Mouse (Mus musculus) lung, postnatal 25 days (tissue): Measurements from ENCODE around the gene Agpat2.

Experiments used
- DNase-seq: peaks from one replicate; pipeline ENCODE4 v3.0.0; 2022; ENCODE audit warnings: low spot score

The Agpat2 gene

DNA sequence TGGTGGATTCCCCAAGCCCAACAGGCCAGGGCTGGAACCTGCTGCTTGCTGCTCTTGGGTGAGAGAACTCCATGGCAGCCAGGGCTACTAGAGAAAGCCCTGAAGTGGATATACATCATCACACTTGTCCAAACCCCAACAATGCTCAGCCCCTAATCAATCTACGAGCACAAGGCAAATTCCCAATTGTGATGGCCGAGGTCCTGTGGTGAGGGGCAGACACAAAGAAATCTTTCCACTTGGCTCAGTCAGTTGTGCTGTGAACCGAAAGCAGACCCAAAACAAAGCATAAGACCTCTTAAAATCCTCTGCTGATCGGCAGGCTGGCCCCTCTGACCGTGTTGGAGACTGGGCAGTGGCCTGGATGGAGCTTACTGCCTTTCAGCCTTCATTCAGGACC lies 29.4 kb downstream of the Agpat2 start:
- no peak for DNase-seq

GRCm38 (mm10) chr2:26573807-26574206 lies 30.4 kb downstream of the Agpat2 start:
- DNase-seq: no peak

DNA sequence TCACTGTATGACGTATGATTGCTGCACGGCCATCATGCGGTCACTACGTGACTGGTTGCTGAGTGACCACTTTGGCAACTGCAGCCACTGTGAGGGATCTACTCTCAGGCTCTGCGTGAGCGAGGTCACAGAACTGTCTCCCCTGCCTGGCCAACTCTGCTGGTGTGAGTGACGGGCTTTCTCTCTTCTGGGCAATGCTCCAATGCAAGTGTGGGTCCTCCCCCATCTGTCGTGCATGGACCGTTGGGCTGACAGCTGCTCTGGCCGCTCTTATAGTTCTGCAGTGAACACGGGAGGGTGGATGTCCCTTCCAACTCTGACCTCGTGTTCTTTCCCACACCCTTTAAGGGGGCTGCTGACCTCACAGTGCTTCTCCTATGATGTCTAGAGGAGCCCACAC lies 30.8 kb downstream of the Agpat2 start:
- DNase-seq: peak; percentile 74

- DNase-seq: peak; percentile 85
Measured at GRCm38 (mm10) chr2:26571826-26572225, 32.4 kb downstream of the Agpat2 start.

- no peak for DNase-seq
Measured at GRCm38 (mm10) chr2:26571400-26571799, 32.8 kb downstream of the Agpat2 start.

DNA sequence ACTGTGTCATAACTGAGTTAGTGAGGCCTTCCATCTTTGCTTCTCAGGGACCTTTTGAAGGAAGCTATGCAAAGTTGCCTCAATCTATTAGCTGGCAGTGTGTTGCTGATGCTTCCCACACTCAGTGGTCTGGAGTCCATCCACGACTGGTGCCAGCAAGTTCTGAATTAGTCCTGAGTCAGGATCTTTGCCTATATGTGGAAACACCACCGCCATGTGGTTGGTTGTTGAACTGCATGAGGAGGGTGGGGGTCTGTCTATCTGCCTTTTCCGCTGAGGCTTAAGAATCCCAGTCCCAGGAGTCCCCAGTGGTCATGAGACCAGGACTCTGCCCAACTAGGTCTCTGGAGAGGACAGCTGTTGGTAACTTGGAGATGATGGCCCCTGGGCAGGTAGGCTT lies 34.2 kb downstream of the Agpat2 start:
- DNase-seq: peak; percentile 69

- DNase-seq: peak; percentile 72
Measured at GRCm38 (mm10) chr2:26566221-26566620, 38.0 kb downstream of the Agpat2 start.

DNA sequence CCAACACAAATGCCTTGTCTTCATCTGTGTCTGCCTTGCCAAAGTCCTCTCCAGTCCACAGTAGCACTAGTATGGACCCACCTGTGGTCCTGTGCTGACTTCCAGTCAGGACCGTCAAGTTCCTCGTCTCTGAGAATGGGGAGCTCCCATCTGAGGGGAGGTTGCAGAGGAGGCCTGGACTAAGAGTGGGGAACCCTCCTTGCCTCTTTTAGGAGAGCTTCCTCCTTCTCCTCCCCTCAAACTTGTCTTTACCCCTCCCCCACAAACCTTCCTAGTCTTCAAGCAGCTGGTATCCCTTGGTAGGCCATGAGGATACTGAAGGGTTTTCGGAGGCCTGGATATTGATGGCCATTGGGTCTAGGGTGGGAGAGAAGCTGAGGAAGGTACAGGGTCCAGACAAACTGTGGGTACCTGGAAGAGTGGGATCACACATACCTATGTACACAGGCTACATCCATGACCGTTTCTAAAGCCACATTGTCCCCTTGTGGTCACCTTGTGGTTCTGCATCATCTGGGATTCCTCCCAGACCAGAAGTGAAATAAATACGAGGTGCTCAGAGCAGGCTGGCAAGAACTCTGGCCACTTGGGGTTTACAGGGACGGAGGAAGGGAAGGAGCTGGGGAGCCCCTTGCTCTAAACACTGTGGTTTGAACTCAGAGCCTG lies 42.7 kb downstream of the Agpat2 start:
- DNase-seq: peak; percentile 81

- DNase-seq: no peak
Measured at GRCm38 (mm10) chr2:26560506-26560905, 43.7 kb downstream of the Agpat2 start.

GRCm38 (mm10) chr2:26556535-26556993 lies 47.7 kb downstream of the Agpat2 start:
- DNase-seq: peak; percentile 70

DNA sequence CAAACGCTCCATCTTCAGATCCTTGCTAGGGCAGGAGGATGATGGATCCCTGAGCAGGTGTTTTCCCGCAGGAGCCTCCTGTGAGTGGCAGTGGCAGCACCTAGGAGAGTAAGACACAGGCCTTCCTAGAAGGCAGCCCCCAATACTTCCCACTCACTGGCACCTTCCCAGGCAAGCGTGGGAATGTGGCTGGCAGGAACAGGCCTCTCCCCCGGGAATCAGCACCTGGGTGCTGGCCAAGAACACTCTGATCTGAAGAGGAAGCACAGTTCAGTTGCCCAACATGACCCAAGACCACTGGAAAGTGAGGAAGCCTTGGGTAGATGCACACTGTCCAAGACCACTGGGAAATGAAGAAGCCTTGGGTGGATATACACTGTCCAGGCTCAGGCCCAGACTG lies 49.1 kb downstream of the Agpat2 start:
- peak; percentile 84 for DNase-seq

- peak; percentile 51 for DNase-seq
Measured at GRCm38 (mm10) chr2:26553904-26554303, 50.3 kb downstream of the Agpat2 start.

DNA sequence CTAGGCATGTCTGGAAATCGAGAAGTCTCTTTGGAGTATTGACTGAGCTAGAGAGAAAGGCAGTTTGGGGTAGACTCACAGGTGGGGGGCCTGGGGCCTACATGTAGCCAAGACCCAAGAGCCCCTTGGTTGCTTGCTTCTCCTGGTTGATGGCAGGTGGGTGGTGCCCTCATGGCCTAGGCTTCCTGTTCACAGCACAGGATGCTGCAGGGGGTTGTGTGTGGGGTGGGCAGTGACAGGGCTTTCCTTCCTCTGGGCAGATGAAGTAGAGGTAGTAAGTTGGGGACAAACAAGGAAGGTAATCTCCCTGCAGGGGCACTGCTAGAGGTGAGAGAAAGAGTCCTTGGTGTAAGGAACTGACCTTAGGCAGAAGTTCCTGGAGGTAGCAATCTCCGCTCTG lies 52.2 kb downstream of the Agpat2 start:
- DNase-seq: no peak

- DNase-seq: no peak
Measured at GRCm38 (mm10) chr2:26551446-26551845, 52.8 kb downstream of the Agpat2 start.

DNA sequence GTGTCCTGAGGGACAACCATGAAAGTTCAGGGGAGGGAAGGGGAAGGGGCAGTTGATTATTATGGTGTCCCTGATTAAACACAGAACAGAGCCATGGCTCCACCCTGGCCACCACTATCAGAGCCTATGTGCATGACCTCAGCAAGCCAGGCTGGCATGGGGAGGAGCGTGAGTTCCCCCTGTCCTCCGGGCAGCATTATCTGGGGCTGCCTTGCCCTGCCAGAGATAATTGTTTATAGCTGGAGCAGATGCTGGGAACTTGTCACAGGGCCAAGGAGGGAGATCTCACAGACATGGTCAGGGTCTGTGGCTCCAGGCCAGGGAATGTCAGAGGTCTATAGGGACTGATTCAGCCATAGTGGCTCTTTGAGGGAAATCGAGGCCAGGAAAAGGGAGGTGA lies 53.4 kb downstream of the Agpat2 start:
- DNase-seq: no peak

DNA sequence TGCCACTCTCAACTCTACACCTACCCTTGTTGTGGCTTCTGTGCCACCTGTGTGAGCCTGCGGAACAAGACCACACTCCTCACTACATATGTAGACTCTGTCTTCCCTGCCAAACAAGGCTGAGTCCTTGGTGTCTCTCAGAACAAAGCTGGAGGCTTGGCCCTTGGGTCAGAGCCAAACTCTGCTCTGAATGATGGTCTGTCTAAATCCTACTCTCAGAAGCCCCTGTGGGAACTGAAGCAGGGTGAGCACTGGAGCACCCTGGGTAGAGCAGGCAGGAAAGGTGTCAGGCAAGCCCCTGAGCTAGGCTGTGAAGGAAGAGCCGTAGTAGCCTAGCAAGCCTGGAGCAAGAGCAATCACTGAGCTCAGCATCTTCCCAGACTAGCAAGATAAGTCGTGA lies 54.0 kb downstream of the Agpat2 start:
- DNase-seq: no peak

- peak; percentile 56 for DNase-seq
Measured at GRCm38 (mm10) chr2:26549801-26550200, 54.4 kb downstream of the Agpat2 start.

DNA sequence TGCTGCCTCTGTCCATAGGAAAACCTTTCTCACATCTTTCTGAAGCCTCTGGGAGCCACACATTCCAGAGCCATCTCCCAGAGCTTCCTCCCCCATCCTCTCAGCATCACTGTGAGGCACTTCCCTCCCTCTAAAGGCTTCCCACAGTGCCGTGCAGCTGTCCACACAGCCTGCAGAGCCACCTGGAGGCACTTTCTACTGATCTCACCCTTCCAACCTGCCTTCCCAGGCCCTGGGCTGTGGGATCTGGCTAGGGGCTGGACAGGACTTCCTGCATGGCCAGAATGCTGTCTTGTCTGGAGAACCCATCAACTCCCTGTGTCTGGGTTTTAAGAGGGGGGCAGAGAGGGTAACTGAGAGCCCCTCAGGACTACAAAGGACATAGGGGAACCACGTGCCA lies 56.7 kb downstream of the Agpat2 start:
- no peak for DNase-seq

- DNase-seq: no peak
Measured at GRCm38 (mm10) chr2:26544265-26544664, 60.0 kb downstream of the Agpat2 start.

DNA sequence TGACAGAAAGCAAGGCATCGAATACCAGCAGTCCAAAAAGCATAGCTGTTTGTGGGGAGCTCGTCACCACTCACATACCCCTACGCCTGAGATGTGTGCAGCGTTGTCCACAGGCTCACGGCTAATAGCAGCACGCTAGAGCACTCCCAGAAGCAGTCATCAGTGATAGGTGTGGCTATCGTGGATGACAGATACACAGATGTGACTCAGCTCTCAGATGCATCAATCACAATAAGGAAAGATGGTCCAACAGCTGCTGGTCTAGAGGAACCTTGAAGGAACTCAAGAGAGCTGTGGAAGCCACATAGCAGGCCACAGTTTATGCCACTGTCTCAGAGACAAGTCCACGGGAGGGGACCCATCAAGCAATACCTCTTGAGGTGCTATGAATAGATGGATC lies 60.4 kb downstream of the Agpat2 start:
- DNase-seq: no peak

- DNase-seq: no peak
Measured at GRCm38 (mm10) chr2:26543155-26543554, 61.1 kb downstream of the Agpat2 start.
